Mouse (Mus musculus): ENCODE data around the gene Cd47.

DNA sequence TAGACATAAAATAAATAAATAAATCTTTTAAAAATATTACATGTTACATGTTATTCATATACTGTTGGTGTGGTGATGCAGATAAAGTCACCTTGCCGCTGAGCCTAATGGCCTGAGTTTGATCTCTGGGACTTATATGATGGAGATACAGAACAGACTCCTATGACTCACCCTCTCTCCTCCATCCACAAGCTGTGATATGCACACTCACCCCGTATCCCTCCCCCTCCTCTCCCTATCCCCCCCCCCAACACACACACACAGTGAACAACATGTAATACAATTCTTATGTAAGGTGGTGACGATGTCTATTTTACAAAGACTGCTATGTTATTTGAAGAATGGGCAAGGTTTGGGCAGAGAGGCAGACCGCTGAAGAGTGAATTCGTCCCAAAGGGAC lies 663 bp downstream of the Cd47 start:
- TF ChIP-seq CTCF (IDR thresholded peaks at IDR 0.05; ENCODE audit: extremely low read depth, insufficient read depth, insufficient read length, insufficient replicate concordance) (no peak), POLR2A (IDR thresholded peaks at IDR 0.05; ENCODE audit: low read depth, low read length) (no peak)
